Mouse (Mus musculus) midbrain, embryonic 14.5 days (tissue): ENCODE measurements around the gene Opa1. TPM values are rescaled to one million over a fixed set of nuclear protein-coding genes. Genes with fewer than 3 reads are reported as not detected.

Source experiments
- ATAC-seq: fragments of 200-750 bp; cut with Nextera tagmentation; 2 replicates; pipeline ENCODE4 v1.8.0; 2017; ENCODE audit warnings: moderate number of reproducible peaks, moderate library complexity; ENCODE audit not compliant: low FRiP score, low TSS enrichment
- DNase-seq: peaks from one replicate; pipeline ENCODE4 v3.0.0-alpha.2; 2015
- H3K27ac ChIP-seq: fragments of 300-500 bp; sonication (generic); replicated peaks from 2 replicates; pipeline ENCODE4 v1.5.1; 2014; ENCODE audit warnings: mild to moderate bottlenecking, low read depth, low read length, moderate library complexity
- H3K27me3 ChIP-seq: fragments of 300-500 bp; sonication (generic); 2 replicates; pipeline ENCODE4 v1.6.1; 2014; ENCODE audit warnings: low read length, control low read depth, mixed read lengths; ENCODE audit not compliant: control insufficient read depth, insufficient read depth
- H3K36me3 ChIP-seq: fragments of 300-500 bp; sonication (generic); 2 replicates; pipeline ENCODE4 v1.6.1; 2014; ENCODE audit warnings: low read length, control low read depth; ENCODE audit not compliant: control insufficient read depth, insufficient read depth
- H3K4me1 ChIP-seq: fragments of 300-500 bp; sonication (generic); 2 replicates; pipeline ENCODE4 v1.6.1; 2014; ENCODE audit warnings: mild to moderate bottlenecking, antibody characterized with exemption, low read length, control low read depth; ENCODE audit not compliant: control insufficient read depth, insufficient read depth
- H3K4me2 ChIP-seq: fragments of 300-500 bp; sonication (generic); 2 replicates; pipeline ENCODE4 v1.6.1; 2014; ENCODE audit warnings: mild to moderate bottlenecking, low read length, moderate library complexity
- H3K4me3 ChIP-seq: fragments of 300-500 bp; sonication (generic); replicated peaks from 2 replicates; pipeline ENCODE4 v1.5.1; 2014; ENCODE audit warnings: low read depth, low read length
- H3K9ac ChIP-seq: fragments of 300-500 bp; sonication (generic); replicated peaks from 2 replicates; pipeline ENCODE4 v1.6.1; 2014; ENCODE audit warnings: mild to moderate bottlenecking, low read length, moderate library complexity
- H3K9me3 ChIP-seq: fragments of 300-500 bp; sonication (generic); 2 replicates; pipeline ENCODE4 v1.6.1; 2016; ENCODE audit warnings: low read length, control low read depth, mixed read lengths; ENCODE audit not compliant: control insufficient read depth
- WGBS: fragments of 180-500 bp; shearing (Covaris S2); extraction: QIAGEN DNeasy Blood & Tissue Kit; methylation state at CpG from one replicate; pipeline ENCODE4 v1.1.7; 2014; 5-methylcytosine and 5-hydroxymethylcytosine counted together
- polyA plus RNA-seq: library from polyadenylated mRNA; unstranded; fragments of >200 nt; fragmentation: Nextera tagmentation; extraction: Ambion mirVana; gene quantifications from 2 replicates; pipeline ENCODE4 v1.2.1, GENCODE M21; 2014

Opa1 gene
- polyA plus RNA-seq, 1 experiment from 2014 or later: 69.2 TPM

DNA sequence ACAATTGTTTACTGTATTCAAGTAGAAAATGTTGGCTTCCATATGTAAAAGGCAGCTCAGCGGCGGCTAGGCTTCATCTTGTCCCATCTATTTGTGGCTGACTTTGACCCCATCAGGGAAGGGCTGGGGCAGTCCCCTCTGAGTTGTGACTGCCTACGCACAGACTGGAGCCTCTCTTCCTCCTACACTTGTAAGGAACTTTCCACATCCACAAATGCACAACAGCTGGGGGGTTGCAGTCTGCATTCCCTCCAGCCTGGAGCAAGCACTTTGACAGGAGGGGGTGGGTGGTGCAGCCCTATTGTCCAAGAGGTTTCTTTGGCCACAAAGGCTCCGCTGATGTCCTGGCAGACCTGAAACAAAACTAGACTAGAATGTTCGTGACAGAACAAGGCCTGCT, 100.5 kb downstream of the Opa1 start:
- DNase-seq (no peak), ATAC-seq (no peak)
- Histone ChIP-seq H3K36me3 (no peaks in the 10 kb centered on the region), H3K9me3 (0 out of 2 replicates have a peak, but pooled peaks cover 2% of the 10 kb centered on the region), H3K27ac (no peak overlapping the region), H3K4me1 (peaks cover 15% of the 10 kb centered on the region), H3K4me2 (no peak overlapping the region), H3K9ac (no peak overlapping the region), H3K4me3 (no peak overlapping the region), H3K27me3 (peaks cover 34% of the 10 kb centered on the region)
- WGBS: 68% methylated on average over 5 of the region's 5 CpGs

DNA sequence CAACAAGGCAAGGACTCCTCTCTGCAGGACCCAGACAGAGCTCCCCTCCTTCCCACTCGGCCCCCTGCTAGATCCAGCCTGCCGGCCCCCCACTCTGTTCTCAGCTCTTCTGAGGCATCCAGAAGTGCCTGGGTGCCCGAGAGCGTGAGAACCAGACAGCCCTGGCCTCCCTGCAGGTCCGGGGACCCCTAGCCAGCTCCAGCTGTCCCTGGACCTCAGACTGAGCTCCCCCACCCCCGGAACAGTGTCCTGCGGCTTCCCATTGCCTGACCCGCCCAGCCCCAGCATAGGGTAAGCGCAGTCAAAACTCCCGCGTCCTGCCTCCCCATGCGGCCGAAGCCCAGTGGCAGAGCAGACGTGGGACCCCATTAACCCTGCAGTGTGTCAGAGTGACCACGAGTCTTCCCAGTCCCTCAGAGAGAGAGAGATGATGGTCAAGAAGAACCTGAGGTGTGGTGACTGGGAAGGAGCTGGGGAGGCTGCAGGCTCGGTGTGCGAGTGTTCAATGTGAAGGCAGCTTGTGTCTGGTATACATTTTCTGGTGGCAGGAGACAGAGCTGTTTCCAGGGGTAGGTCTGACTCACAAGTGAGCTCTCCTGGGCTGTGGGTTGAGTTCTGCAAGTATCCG, 101.5 kb downstream of the Opa1 start:
- H3K27ac ChIP-seq: no peak overlapping the region
- no peak overlapping the region for H3K4me2 ChIP-seq
- WGBS: 52% methylated on average over 18 of the region's 18 CpGs
- 0 out of 2 replicates have a peak, but pooled peaks cover 2% of the 10 kb centered on the region for H3K9me3 ChIP-seq
- H3K4me3 ChIP-seq: no peak overlapping the region
- DNase-seq (no peak), ATAC-seq (no peak)
- H3K4me1 ChIP-seq: peaks cover 15% of the 10 kb centered on the region
- H3K36me3 ChIP-seq: no peaks in the 10 kb centered on the region
- no peak overlapping the region for H3K9ac ChIP-seq
- peaks cover 33% of the 10 kb centered on the region for H3K27me3 ChIP-seq

DNA sequence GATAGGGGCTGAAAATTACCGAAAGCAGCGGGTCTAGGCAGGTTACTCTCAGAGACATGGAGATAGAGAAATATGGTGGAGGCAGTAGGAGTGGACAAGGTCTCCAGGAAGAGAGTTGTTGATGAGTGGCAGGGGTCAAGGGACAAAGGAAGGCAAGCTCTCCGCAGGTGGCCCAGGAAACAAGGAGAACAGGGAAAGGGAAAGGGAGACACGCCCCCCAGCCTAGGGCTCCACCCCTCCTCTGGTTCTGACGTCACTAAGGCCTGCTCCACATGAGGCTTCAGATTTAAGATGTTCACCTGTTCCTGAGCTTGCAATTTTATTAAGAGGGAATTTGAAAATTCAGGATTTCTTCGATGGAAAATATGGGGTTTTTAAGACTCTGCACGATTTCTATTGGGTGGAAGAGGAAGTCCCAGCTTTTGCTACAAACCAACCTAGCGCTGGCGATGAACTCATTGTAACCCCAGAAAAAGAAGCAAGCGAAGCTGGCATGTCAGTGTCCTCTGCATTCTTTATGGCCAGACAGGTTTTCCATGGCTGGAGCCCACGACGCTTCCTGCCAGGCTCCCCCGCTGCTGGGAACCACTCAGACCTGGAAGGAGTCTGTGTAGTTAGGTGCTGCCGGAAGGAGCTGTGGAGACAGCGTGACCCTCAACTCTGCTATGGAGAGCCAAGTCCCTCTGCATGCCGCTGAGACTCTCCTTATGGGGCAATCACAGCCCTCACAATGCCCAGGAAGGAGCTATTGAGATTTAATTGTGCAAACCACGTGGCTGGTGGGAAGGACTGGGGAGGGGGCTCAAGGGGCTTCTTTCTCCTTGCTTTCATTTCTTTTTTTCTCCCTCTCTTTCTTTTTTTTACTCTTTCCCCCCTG, 103.7 kb downstream of the Opa1 start:
- peak; percentile 64 for DNase-seq
- H3K9ac ChIP-seq: peak overlapping the region; percentile 39
- 0 out of 2 replicates have a peak overlapping the region, but pooled peaks have one; percentile 12 for H3K4me3 ChIP-seq

DNA sequence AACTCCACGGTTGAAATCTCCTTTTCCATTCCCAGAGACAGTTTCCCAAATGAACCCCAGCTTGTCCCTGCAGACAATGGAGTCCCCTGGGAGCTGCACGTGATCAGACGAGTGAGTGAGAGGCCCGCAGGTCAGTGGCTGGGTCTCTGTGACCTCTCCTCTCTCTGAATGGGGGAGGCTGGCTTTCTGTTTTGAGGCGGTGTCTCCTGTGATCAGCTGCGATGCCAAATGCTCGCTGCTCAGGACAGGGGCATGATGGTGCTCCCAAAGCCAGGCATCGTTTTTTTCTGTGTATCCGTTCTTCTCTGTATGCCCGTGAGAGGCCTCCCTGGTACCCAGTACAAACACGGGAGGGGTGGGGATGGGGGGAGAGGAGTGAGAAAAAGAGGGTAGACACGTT, 104.4 kb downstream of the Opa1 start:
- peak; percentile 70; the same call in 1 of the 2 replicates for ATAC-seq
- Histone ChIP-seq H3K4me3 (no peak overlapping the region), H3K9ac (peak overlapping the region; percentile 39), H3K27ac (peak overlapping the region; percentile 52; the same call in 1 of the 2 replicates), H3K36me3 (no peaks in the 10 kb centered on the region), H3K4me1 (peaks cover 26% of the 10 kb centered on the region), H3K4me2 (peak overlapping the region; percentile 50), H3K27me3 (peaks cover 40% of the 10 kb centered on the region), H3K9me3 (no peaks in the 10 kb centered on the region)
- peak; percentile 82 for DNase-seq
- 1% methylated on average over 12 of the region's 12 CpGs for WGBS

More for the DNA sequence above, 103.7 kb downstream of the Opa1 start:
- peak overlapping the region; percentile 52 for H3K27ac ChIP-seq
- 9% methylated on average over 17 of the region's 17 CpGs for WGBS
- ATAC-seq: peak; percentile 75
- peak overlapping the region; percentile 50 for H3K4me2 ChIP-seq
- no peaks in the 10 kb centered on the region for H3K36me3 ChIP-seq
- H3K4me1 ChIP-seq: peaks cover 18% of the 10 kb centered on the region
- H3K9me3 ChIP-seq: no peaks in the 10 kb centered on the region
- H3K27me3 ChIP-seq: peaks cover 40% of the 10 kb centered on the region

DNA sequence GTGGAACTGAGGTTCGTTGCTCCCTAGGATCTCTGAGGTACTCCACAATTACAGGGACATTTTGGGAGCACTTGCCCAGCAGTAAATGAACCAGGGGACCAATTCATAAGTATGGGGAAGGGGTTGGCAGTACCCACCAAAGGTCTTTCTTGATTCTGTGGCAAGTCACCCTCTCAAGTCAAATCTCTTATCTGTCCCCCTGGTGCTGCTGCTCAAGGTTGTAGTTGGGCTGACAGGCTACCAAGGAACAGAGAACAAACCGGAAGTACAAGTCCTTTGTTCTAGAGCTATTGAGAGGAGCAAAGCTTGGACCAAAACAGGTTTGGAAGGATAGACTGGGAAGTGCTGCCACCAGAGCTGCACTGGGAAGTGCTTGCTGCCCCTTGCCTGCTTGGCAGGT, 105.0 kb downstream of the Opa1 start:
- Histone ChIP-seq H3K4me2 (no peak overlapping the region), H3K4me1 (peaks cover 27% of the 10 kb centered on the region), H3K36me3 (no peaks in the 10 kb centered on the region), H3K27ac (no peak overlapping the region), H3K9me3 (no peaks in the 10 kb centered on the region), H3K4me3 (no peak overlapping the region), H3K9ac (no peak overlapping the region), H3K27me3 (peaks cover 40% of the 10 kb centered on the region)
- ATAC-seq (no peak), DNase-seq (no peak)
- 42% methylated on average over 2 of the region's 2 CpGs for WGBS

- H3K27ac ChIP-seq: no peak overlapping the region
- ATAC-seq (no peak), DNase-seq (no peak)
- no peak overlapping the region for H3K4me3 ChIP-seq
- H3K9ac ChIP-seq: no peak overlapping the region
- no peaks in the 10 kb centered on the region for H3K9me3 ChIP-seq
- no peak overlapping the region for H3K4me2 ChIP-seq
- 95% methylated on average over 2 of the region's 2 CpGs for WGBS
- peaks cover 36% of the 10 kb centered on the region for H3K27me3 ChIP-seq
- peaks cover 27% of the 10 kb centered on the region for H3K4me1 ChIP-seq
- no peaks in the 10 kb centered on the region for H3K36me3 ChIP-seq
Observed at GRCm38 (mm10) chr16:29684641-29685040, 105.5 kb downstream of the Opa1 start.

- Histone ChIP-seq H3K4me1 (peaks cover 27% of the 10 kb centered on the region), H3K4me2 (no peak overlapping the region), H3K4me3 (no peak overlapping the region), H3K9ac (no peak overlapping the region), H3K27me3 (peaks cover 29% of the 10 kb centered on the region; the same call in 1 of the 2 replicates), H3K36me3 (no peaks in the 10 kb centered on the region), H3K27ac (no peak overlapping the region), H3K9me3 (no peaks in the 10 kb centered on the region)
- 71% methylated on average over 6 of the region's 6 CpGs for WGBS
- DNase-seq: no peak
- no peak for ATAC-seq
Observed at GRCm38 (mm10) chr16:29686141-29686540, 107.0 kb downstream of the Opa1 start.

DNA sequence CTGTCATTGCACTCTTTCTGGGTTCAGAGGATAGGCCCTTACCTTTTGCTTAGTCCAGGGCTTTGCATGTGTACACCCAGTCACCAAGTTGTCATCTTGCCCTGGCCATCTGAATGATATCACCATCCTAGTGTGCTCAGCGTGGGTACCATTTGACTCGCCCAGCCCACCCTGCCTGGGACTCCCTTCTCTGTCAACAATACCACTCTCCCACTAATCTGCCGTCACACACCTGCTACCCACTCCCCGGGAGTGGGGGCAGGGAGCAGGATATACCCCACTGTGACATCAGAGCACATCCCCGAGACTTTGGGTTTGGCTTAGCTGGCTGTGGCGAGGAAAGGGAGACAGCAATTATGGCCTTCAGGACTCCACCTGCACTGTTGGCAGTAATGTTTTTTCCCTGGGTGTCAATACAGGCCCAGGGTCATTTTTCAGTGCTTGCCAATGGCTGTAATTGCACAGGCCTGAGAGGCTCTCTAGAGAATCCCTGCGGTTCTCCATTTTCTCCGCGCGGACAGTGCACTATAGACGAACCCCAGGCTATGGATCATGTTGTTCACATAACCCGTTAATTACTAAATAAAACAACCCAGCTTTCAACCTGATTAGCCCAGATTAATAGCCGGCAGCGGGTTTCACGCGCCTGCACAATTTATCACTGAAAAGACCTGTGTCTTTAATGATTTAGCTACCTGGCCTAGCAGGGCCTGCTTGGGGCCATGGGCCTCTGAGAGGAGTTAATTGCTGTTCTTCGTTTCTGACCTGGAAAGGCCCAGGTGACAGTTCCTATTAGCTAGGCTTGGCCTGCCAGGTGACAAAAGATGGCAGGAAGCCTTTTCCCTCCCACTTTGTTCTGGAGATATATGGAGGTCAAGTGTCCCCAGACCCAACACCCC, 109.1 kb downstream of the Opa1 start:
- peak; percentile 25 for DNase-seq
- no peak overlapping the region for H3K9ac ChIP-seq
- no peaks in the 10 kb centered on the region for H3K9me3 ChIP-seq
- no peak for ATAC-seq
- peaks cover 19% of the 10 kb centered on the region for H3K4me1 ChIP-seq
- no peaks in the 10 kb centered on the region for H3K36me3 ChIP-seq
- peaks cover 19% of the 10 kb centered on the region; the same call in 1 of the 2 replicates for H3K27me3 ChIP-seq
- no peak overlapping the region for H3K4me2 ChIP-seq
- H3K4me3 ChIP-seq: no peak overlapping the region
- 0 out of 2 replicates have a peak overlapping the region, but pooled peaks have one; percentile 4 for H3K27ac ChIP-seq
- WGBS: 54% methylated on average over 17 of the region's 17 CpGs
